Mouse (Mus musculus): ENCODE results near the gene Mfsd5.

DNA sequence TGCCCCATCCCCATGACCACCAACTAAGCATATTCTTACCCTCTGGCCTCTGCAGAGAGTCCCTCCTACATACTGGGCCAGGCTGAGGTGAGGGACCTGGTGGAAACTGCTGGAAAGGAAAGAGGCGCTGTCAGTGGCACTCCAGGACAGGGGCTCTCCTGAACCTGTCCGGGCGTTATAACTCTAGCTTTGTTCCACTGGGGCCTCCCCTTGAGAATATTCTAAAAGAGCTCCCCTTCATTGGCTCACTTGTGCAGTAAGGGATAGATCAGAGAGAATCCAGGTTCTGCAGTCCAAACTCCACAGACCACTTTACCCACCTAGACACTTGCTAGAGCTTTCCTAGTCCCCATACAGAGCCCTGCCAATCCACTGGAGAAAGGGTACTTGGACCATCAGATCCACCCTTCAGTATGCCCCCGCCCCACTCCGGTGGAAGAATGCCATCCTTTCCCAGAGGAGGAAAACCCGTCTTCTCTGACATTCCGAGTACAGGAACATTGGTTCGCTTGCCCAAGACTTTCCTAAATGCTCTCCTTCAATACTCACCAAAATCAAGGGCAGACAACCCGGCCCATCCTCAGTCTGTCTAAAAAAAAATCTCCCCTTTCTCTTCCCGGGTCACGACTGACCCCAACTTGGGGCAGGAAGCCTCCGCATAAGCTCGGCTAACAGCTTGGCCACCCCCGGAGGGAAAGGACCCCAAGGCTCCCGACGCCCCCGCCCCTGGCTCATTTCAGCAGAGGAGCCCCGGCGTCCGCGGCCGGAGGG lies 22.6 kb upstream of the Mfsd5 start:
- TF ChIP-seq CTCF (IDR thresholded peaks at IDR 0.05; ENCODE audit: low read depth) (no peak), EP300 (IDR thresholded peaks at IDR 0.05; ENCODE audit: low read depth) (no peak)

Data from liver, postnatal 0 days (tissue).